21 mouse cellular contexts compared by ENCODE assay signal in the genomic region with DNA sequence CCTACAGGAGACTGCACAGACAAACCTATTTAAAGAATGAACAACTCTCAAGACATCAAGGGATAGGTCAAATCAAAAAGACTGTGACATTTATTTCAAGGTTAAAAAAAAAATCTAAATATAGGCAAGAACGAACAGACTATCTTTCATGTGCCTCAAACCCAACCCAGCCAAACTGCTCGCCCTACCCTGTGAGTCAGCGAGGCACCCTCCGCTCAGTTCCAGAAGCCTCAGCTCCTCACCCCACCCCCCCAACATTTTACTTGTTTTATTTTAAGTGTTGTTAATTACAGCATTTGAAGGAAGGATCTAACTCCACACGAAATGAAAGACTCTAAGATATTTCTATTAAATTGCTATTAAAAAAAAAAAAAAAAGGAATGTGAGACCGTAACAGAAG. TPM values are rescaled to one million over a fixed set of nuclear protein-coding genes. Genes with fewer than 3 reads are reported as not detected.
DNase-seq lines count a peak whose midpoint lies in the region; ATAC-seq and TF ChIP-seq lines count a peak whose summit lies in the region.
"Had no signal": no experiment of that assay in that cellular context is flagged by ENCODE, and none has a peak within 500 bp of the region (broad histone marks: within the 10 kb centered on the region; RNA-seq: fewer than 3 reads in every experiment).

No protein-coding gene starts in this region.

- intact Hi-C loops in heart, adult 2 months (cut with DNase I), result no loop called here

- H3K4me1 ChIP-seq in heart, adult 2 months (ENCODE audit: control insufficient read depth, insufficient read depth, low read length), result peaks cover 3% of the 10 kb centered on the region; the same call in 1 of the 2 replicates
- peaks cover 21% of the 10 kb centered on the region for H3K4me1 ChIP-seq in limb, embryonic 12.5 days (replicated peaks)
- peaks cover 29% of the 10 kb centered on the region for H3K4me1 ChIP-seq in limb, embryonic 10.5 days
- H3K4me1 ChIP-seq: forebrain, embryonic 15.5 days; hindbrain, embryonic 12.5 days; midbrain, embryonic 12.5 days; neural tube, embryonic 12.5 days had no signal

- no peak for TF ChIP-seq POLR2A in heart, adult 2 months (IDR thresholded peaks at IDR 0.05; ENCODE audit: insufficient read depth, low read depth, low read length)
- TF ChIP-seq POLR2A in myocyte (IDR thresholded peaks at IDR 0.05; ENCODE audit: insufficient read length, low read depth), result no peak

- H3K4me3 ChIP-seq in heart, adult 2 months, result no peak overlapping the region
- no peak overlapping the region for H3K4me3 ChIP-seq in limb, embryonic 12.5 days (replicated peaks)
- no peak overlapping the region for H3K4me3 ChIP-seq in limb, embryonic 10.5 days
- H3K4me3 ChIP-seq in myocyte, result no peak overlapping the region
- H3K4me3 ChIP-seq: embryonic facial prominence, embryonic 13.5 days; forebrain, embryonic 15.5 days; hindbrain, embryonic 12.5 days; limb, embryonic 15.5 days; liver, embryonic 15.5 days; midbrain, embryonic 12.5 days; neural tube, embryonic 12.5 days had no signal

- no peaks in the 10 kb centered on the region for H3K9me3 ChIP-seq in limb, embryonic 12.5 days
- H3K9me3 ChIP-seq in limb, embryonic 10.5 days (replicated peaks), result no peaks in the 10 kb centered on the region
- H3K9me3 ChIP-seq: embryonic facial prominence, embryonic 13.5 days; forebrain, embryonic 15.5 days; G1E; hindbrain, embryonic 12.5 days; limb, embryonic 15.5 days; liver, embryonic 15.5 days; midbrain, embryonic 12.5 days; neural tube, embryonic 12.5 days had no signal

- no peak for TF ChIP-seq EP300 in heart, adult 2 months (IDR thresholded peaks at IDR 0.05; ENCODE audit: insufficient read depth, low read depth, low read length)

- no peak overlapping the region for H3K4me2 ChIP-seq in limb, embryonic 12.5 days
- H3K4me2 ChIP-seq in myocyte (ENCODE audit: low read depth), result peak overlapping the region; percentile 64
- H3K4me2 ChIP-seq: embryonic facial prominence, embryonic 13.5 days; forebrain, embryonic 15.5 days; hindbrain, embryonic 12.5 days; limb, embryonic 15.5 days; liver, embryonic 15.5 days; midbrain, embryonic 12.5 days; neural tube, embryonic 12.5 days had no signal

- 52% methylated on average over 6 of the region's 6 CpGs for WGBS in heart, adult 2 months
- 69% methylated on average over 6 of the region's 6 CpGs for WGBS in limb, embryonic 12.5 days
- 90% methylated on average over 6 of the region's 6 CpGs for WGBS in limb, embryonic 10.5 days

- no peaks in the 10 kb centered on the region for H3K36me3 ChIP-seq in heart, adult 2 months (ENCODE audit: control insufficient read depth, insufficient read depth, low read length)
- H3K36me3 ChIP-seq in limb, embryonic 12.5 days, result no peaks in the 10 kb centered on the region
- H3K36me3 ChIP-seq in limb, embryonic 10.5 days, result no peaks in the 10 kb centered on the region
- no peaks in the 10 kb centered on the region for H3K36me3 ChIP-seq in myocyte (ENCODE audit: control insufficient read depth, insufficient read depth)
- H3K36me3 ChIP-seq: embryonic facial prominence, embryonic 13.5 days; forebrain, embryonic 15.5 days; G1E; hindbrain, embryonic 12.5 days; limb, embryonic 15.5 days; liver, embryonic 15.5 days; midbrain, embryonic 12.5 days; neural tube, embryonic 12.5 days had no signal

- no peak overlapping the region for H3ac ChIP-seq in myocyte (ENCODE audit: control insufficient read depth, insufficient read length)

- ATAC-seq in limb, embryonic 12.5 days (ENCODE audit: insufficient number of reproducible peaks, insufficient read depth, low FRiP score, low TSS enrichment, low read depth), result no peak
- peak; percentile 29 for ATAC-seq in CD4-positive, CD25-positive, alpha-beta regulatory T cell, adult 4 months
- ATAC-seq in frontal cortex, adult (ENCODE audit: low TSS enrichment), result no peak
- ATAC-seq: forebrain, embryonic 15.5 days; inflammation-experienced regulatory T-cells, adult 6 months had no signal

- no peak overlapping the region for H3K9ac ChIP-seq in heart, adult 2 months (ENCODE audit: low read depth, low read length)
- no peak overlapping the region for H3K9ac ChIP-seq in limb, embryonic 12.5 days (replicated peaks)
- H3K9ac ChIP-seq: embryonic facial prominence, embryonic 13.5 days; forebrain, embryonic 15.5 days; hindbrain, embryonic 12.5 days; limb, embryonic 15.5 days; liver, embryonic 15.5 days; midbrain, embryonic 12.5 days; neural tube, embryonic 12.5 days had no signal

- DNase-seq in heart, adult 11 months, result peak; percentile 77
- no peak for DNase-seq in heart, adult 2 months
- DNase-seq in limb, embryonic 10.5 days (ENCODE audit: low spot score), result no peak
- DNase-seq: cerebellum, adult 11 months; cerebellum, postnatal 10 days; gastrocnemius, postnatal 25 days; kidney, adult 8-10 months; right cerebral cortex, adult 18-20 months had no signal

- H3K27ac ChIP-seq in heart, adult 2 months, result no peak overlapping the region
- 0 out of 2 replicates have a peak overlapping the region, but pooled peaks have one; percentile 5 for H3K27ac ChIP-seq in limb, embryonic 12.5 days
- no peak overlapping the region for H3K27ac ChIP-seq in limb, embryonic 10.5 days
- H3K27ac ChIP-seq: embryonic facial prominence, embryonic 13.5 days; forebrain, embryonic 15.5 days; hindbrain, embryonic 12.5 days; limb, embryonic 15.5 days; liver, embryonic 15.5 days; midbrain, embryonic 12.5 days; neural tube, embryonic 12.5 days had no signal

- no peaks in the 10 kb centered on the region for H3K27me3 ChIP-seq in heart, adult 2 months (ENCODE audit: control insufficient read depth, insufficient read depth, low read length)
- no peaks in the 10 kb centered on the region for H3K27me3 ChIP-seq in limb, embryonic 12.5 days
- no peaks in the 10 kb centered on the region for H3K27me3 ChIP-seq in limb, embryonic 10.5 days (ENCODE audit: low read depth, poor library complexity, severe bottlenecking)
- no peaks in the 10 kb centered on the region for H3K27me3 ChIP-seq in myocyte (ENCODE audit: control insufficient read depth, insufficient read depth, insufficient read length)
- H3K27me3 ChIP-seq: embryonic facial prominence, embryonic 13.5 days; forebrain, embryonic 15.5 days; hindbrain, embryonic 12.5 days; limb, embryonic 15.5 days; liver, embryonic 15.5 days; midbrain, embryonic 12.5 days; neural tube, embryonic 12.5 days had no signal

- H3K79me2 ChIP-seq in heart, adult 2 months (replicated peaks; ENCODE audit: control insufficient read depth, insufficient read depth, low read length), result no peaks in the 10 kb centered on the region
- H3K79me2 ChIP-seq in myocyte (ENCODE audit: control insufficient read depth, insufficient read depth), result no peaks in the 10 kb centered on the region

- no peak for TF ChIP-seq CTCF in heart, adult 2 months (IDR thresholded peaks at IDR 0.05)

TF ChIP-seq in myocyte, 11 proteins besides CTCF, POLR2A, EP300 and RAD21:
- no peak for TF ChIP-seq MYOG (IDR thresholded peaks at IDR 0.05; ENCODE audit: control insufficient read depth in 1 of 3, insufficient read depth in 1 of 3, insufficient read length in 2 of 3, low read depth in 2 of 3)
- TF ChIP-seq MAX (IDR thresholded peaks at IDR 0.05; ENCODE audit: low read depth), result no peak
- TF ChIP-seq TCF12 (IDR thresholded peaks at IDR 0.05; ENCODE audit: insufficient read depth, poor library complexity, severe bottlenecking), result no peak
- no peak for TF ChIP-seq REST (IDR thresholded peaks at IDR 0.05; ENCODE audit: insufficient read depth, insufficient read length)

RNA-seq across cellular contexts. Expression of gene Hnrnpa3, which starts 27.6 kb away (rescaled TPM):
- 100 to 1,000 TPM; 177 to 180 TPM for total RNA-seq in heart, adult 2 months (2021)
- 18.5 and 44.9 TPM in 2 replicates for polyA plus RNA-seq in heart, adult 2 months (2012; rRNA removed)
- polyA plus RNA-seq in limb, embryonic 12.5 days (2016; fragmentation: Nextera tagmentation; extraction: Ambion mirVana), result 393 and 427 TPM in 2 replicates
- 352 and 369 TPM in 2 replicates for polyA plus RNA-seq in limb, embryonic 10.5 days (2016; fragmentation: Nextera tagmentation; extraction: Ambion mirVana)
- 100 to 1,000 TPM; 113 to 198 TPM for polyA plus RNA-seq in CD4-positive, CD25-positive, alpha-beta regulatory T cell, adult 4 months (2017; shearing (Covaris generic))
- 193 TPM for polyA plus RNA-seq in myocyte (2012; fragmentation: generic; extraction: Trizol)
